Mouse (Mus musculus) embryo, embryonic 11.5 days (tissue): Measurements from ENCODE around the gene Map3k5.
A peak's percentile ranks its signal among the peaks of the same experiment; 100 is the strongest.

Experiments used
- DNase-seq: peaks from one replicate; pipeline ENCODE4 v3.0.0-alpha.2; 2012; ENCODE audit warnings: low read depth, low spot score

The Map3k5 gene

GRCm38 (mm10) chr10:20157021-20157726 is 222.9 kb downstream of the Map3k5 start:
- DNase-seq = no peak

GRCm38 (mm10) chr10:20158756-20159155 is 224.5 kb downstream of the Map3k5 start:
- DNase-seq = no peak

GRCm38 (mm10) chr10:20159308-20159707 is 225.0 kb downstream of the Map3k5 start:
- DNase-seq = no peak

GRCm38 (mm10) chr10:20160914-20161313 is 226.6 kb downstream of the Map3k5 start:
- DNase-seq = no peak

- no peak for DNase-seq
These were observed 230.5 kb downstream of the Map3k5 start for GRCm38 (mm10) chr10:20164810-20165209.

- no peak for DNase-seq
These were observed 232.5 kb downstream of the Map3k5 start for GRCm38 (mm10) chr10:20166797-20167196.

- no peak for DNase-seq
These were observed 233.2 kb downstream of the Map3k5 start for GRCm38 (mm10) chr10:20167467-20167866.

- no peak for DNase-seq
These were observed 235.0 kb downstream of the Map3k5 start for GRCm38 (mm10) chr10:20169182-20169674.

GRCm38 (mm10) chr10:20169927-20170604 is 235.8 kb downstream of the Map3k5 start:
- no peak for DNase-seq

GRCm38 (mm10) chr10:20170605-20171088 is 236.4 kb downstream of the Map3k5 start:
- DNase-seq = peak; percentile 54

GRCm38 (mm10) chr10:20171209-20171608 is 236.9 kb downstream of the Map3k5 start:
- no peak for DNase-seq

- DNase-seq = no peak
These were observed 237.5 kb downstream of the Map3k5 start for GRCm38 (mm10) chr10:20171756-20172155.

- DNase-seq = no peak
These were observed 239.5 kb downstream of the Map3k5 start for GRCm38 (mm10) chr10:20173733-20174132.

GRCm38 (mm10) chr10:20176054-20176453 is 241.8 kb downstream of the Map3k5 start:
- DNase-seq = no peak

- no peak for DNase-seq
These were observed 244.7 kb downstream of the Map3k5 start for GRCm38 (mm10) chr10:20178807-20179605.

- no peak for DNase-seq
These were observed 246.9 kb downstream of the Map3k5 start for GRCm38 (mm10) chr10:20181198-20181597.

GRCm38 (mm10) chr10:20181680-20182399 is 247.6 kb downstream of the Map3k5 start:
- DNase-seq = no peak

GRCm38 (mm10) chr10:20184326-20184725 is 250.1 kb downstream of the Map3k5 start:
- DNase-seq = no peak

GRCm38 (mm10) chr10:20185264-20185663 is 251.0 kb downstream of the Map3k5 start:
- DNase-seq = no peak

- no peak for DNase-seq
These were observed 251.5 kb downstream of the Map3k5 start for GRCm38 (mm10) chr10:20185806-20186205.

- DNase-seq = no peak
These were observed 252.6 kb downstream of the Map3k5 start for GRCm38 (mm10) chr10:20186800-20187273.
